12 mouse cellular contexts compared by ENCODE assay signal in genomic region chr2:83621511-83621910, GRCm38 (mm10).
"Had no signal": no experiment of that assay in that cellular context is flagged by ENCODE, and none has a peak within 500 bp of the region (broad histone marks: within the 10 kb centered on the region; RNA-seq: fewer than 3 reads in every experiment).

No protein-coding gene starts in this region.

- H3K4me3 ChIP-seq: left cerebral cortex, adult 2 months; limb, embryonic 10.5 days; liver, embryonic 12.5 days; midbrain, embryonic 10.5 days; neural tube, embryonic 12.5 days had no signal

- DNase-seq: kidney, postnatal 14 days; lung, embryonic 14.5 days; lung, postnatal 10 days; lung, postnatal 4 days; midbrain, embryonic 14.5 days; thymus, postnatal 4 days had no signal

- H3K27ac ChIP-seq: left cerebral cortex, adult 2 months; limb, embryonic 10.5 days; liver, embryonic 12.5 days; midbrain, embryonic 10.5 days; neural tube, embryonic 12.5 days; stomach, postnatal 0 days had no signal
